Mouse (Mus musculus) embryo, embryonic 9.5 days (tissue): ENCODE results near the gene Tac4.

Experiments used
- DNase-seq: peaks from one replicate; pipeline ENCODE4 v3.0.0-alpha.2; 2017; ENCODE audit errors: extremely low spot score

Tac4 gene

GRCm38 (mm10) chr11:95311425-95311807 is 50.1 kb downstream of the Tac4 start:
- no peak for DNase-seq

- no peak for DNase-seq
Measured at GRCm38 (mm10) chr11:95315215-95315955, 54.1 kb downstream of the Tac4 start.

DNA sequence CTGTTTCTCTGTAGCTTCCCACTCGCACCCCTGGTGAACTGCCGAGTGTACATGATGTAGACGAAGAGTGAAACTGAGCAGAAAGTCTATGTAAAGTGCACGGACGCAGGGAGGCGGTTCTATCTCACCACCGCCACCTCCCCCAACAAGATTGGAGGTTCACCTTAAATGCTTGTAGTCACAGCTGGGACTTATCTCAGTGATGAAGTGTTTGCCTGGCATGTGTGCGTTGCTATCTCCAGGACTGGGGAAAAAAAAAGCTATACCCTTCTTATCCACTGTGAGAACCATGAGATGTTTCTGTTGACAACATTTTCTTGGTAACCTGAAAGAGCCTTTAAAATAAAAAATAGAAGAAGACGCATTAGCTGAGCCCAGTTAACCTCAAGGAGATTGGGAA is 56.8 kb downstream of the Tac4 start:
- DNase-seq = no peak
